Mouse (Mus musculus): ENCODE results near the gene Angpt4. TPM values are rescaled to one million over a fixed set of nuclear protein-coding genes. Genes with fewer than 3 reads are reported as not detected.
A peak's percentile ranks its signal among the peaks of the same experiment; 100 is the strongest.

The Angpt4 gene
- polyA plus RNA-seq, 1 experiment = not detected

GRCm38 (mm10) chr2:151971748-151972147, 60.7 kb downstream of the Angpt4 start:
- Histone ChIP-seq H3K4me1 (ENCODE audit: control insufficient read depth, insufficient read depth, low read length) (peaks cover 44% of the 10 kb centered on the region), H3K4me3 (ENCODE audit: insufficient read depth, low read depth, low read length) (no peak overlapping the region), H3K27ac (ENCODE audit: insufficient read depth, low read depth, low read length) (no peak overlapping the region)
- WGBS = 97% methylated on average over 5 of the region's 5 CpGs
- TF ChIP-seq POLR2A (IDR thresholded peaks at IDR 0.05; ENCODE audit: insufficient read depth, low read depth, low read length) (no peak), CTCF (IDR thresholded peaks at IDR 0.05; ENCODE audit: insufficient read depth, low read depth, low read length) (no peak)

DNA sequence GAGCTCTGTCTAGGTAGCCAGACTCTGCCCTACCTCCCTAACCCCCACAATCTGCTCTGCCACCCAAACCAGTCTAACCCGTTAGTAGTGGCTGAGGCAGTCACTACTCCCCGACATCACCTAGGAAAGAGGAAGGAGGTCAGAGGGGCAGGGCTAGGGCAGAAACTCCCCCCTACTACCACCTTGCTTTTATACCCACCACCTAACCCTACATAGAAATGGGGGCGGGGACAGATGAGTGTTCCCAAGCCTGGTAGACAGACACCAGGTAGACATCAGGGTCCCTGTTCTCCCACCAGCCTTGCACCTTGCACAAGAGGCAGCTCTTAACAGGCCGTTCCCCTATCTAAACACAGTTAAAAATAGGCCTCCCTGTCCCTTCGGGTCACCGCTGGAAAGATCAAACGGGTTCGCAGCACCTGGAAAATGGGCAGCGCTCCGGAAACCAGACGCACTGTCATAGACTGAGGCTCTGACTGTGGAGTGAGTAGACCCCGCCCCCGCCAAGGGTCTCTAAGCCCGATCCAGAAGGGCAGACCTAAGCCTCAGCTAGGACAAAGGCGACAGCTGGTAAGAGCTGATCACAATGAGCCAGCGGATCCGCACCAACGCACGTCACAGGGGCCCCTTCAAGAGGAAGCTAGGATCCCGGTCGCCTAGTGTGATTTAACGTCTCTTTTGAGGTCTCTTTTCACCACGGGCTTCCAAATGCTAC, 62.0 kb downstream of the Angpt4 start:
- TF ChIP-seq POLR2A (IDR thresholded peaks at IDR 0.05; ENCODE audit: insufficient read depth, low read depth, low read length) = no peak
- no peak for TF ChIP-seq CTCF (IDR thresholded peaks at IDR 0.05; ENCODE audit: insufficient read depth, low read depth, low read length)
- H3K4me3 ChIP-seq (ENCODE audit: insufficient read depth, low read depth, low read length) = no peak overlapping the region
- WGBS = 54% methylated on average over 23 of the region's 23 CpGs
- H3K27ac ChIP-seq (ENCODE audit: insufficient read depth, low read depth, low read length) = no peak overlapping the region
- H3K4me1 ChIP-seq (ENCODE audit: control insufficient read depth, insufficient read depth, low read length) = peaks cover 45% of the 10 kb centered on the region

DNA sequence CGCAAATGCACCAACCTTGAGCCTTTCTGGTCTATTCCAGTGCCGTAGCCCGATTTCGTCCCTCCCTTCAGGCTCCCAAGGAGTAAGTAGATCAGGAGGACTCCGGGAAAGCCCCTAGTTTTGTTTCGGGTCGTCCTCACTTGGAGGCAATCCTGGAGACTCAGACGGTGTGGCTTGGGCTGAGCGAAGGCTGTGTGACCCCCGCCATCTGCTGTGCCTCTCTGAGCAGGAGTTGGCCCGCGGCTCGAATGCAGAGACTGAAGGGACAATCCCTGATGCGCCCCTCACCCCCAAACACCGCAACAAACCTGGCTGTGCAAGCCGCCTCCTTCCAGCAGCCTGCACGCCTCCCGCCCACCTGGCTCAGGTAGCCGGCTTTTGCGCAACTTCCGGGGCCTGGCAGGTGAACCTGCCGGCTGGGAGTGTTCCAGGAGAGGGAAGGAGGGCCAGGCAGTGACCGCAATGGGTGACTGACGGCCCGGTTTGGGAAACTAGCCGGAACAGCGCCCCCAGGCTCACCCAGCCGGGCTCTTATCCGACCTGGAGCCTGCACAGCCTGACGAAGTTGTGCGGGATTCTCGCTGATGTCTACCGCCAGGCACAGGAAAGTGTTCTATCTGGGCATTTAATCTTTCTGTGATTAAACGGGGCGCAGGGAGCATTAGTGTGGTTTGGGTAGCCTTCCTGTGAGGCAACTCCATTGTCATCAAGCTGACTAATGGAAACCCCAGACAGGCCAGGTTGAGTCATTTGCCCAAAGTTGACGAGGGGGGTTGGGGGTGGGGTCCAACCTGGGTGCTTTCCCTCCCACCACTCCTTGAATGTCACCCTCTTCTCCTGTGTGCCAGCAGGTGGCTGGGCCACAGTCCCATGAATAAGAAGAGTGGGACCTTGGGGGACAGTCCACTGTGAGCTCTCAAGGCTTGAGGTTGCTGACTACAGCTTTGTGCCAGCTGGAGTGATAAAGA, 62.9 kb downstream of the Angpt4 start:
- Histone ChIP-seq H3K4me1 (ENCODE audit: control insufficient read depth, insufficient read depth, low read length) (peaks cover 41% of the 10 kb centered on the region), H3K27ac (ENCODE audit: insufficient read depth, low read depth, low read length) (no peak overlapping the region), H3K4me3 (ENCODE audit: insufficient read depth, low read depth, low read length) (0 out of 2 replicates have a peak overlapping the region, but pooled peaks have one; percentile 4)
- no peak for TF ChIP-seq CTCF (IDR thresholded peaks at IDR 0.05; ENCODE audit: insufficient read depth, low read depth, low read length)
- TF ChIP-seq POLR2A (IDR thresholded peaks at IDR 0.05; ENCODE audit: insufficient read depth, low read depth, low read length) = no peak
- whole genome bisulfite sequencing = 38% methylated on average over 36 of the region's 36 CpGs

DNA sequence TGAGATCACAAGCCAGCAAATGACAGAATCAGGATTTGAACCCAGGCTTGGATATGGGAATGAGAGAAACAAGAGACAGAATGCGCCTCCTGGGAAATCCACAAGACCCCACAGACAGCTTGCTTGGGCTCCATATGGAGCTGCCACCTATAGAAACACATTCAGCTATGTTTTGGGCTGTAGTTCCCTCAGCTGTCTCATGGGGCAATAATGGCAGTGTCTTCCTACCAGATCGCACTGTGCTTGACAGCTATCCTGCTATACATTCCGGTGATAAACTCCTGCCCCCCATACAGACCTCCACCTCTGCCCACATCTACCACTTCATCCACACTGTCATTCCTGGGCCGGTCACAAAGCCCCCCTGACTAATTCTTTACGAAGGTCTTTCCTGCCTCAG, 64.3 kb downstream of the Angpt4 start:
- peaks cover 42% of the 10 kb centered on the region for H3K4me1 ChIP-seq (ENCODE audit: control insufficient read depth, insufficient read depth, low read length)
- TF ChIP-seq POLR2A (IDR thresholded peaks at IDR 0.05; ENCODE audit: insufficient read depth, low read depth, low read length) = no peak
- TF ChIP-seq CTCF (IDR thresholded peaks at IDR 0.05; ENCODE audit: insufficient read depth, low read depth, low read length) = no peak
- H3K27ac ChIP-seq (ENCODE audit: insufficient read depth, low read depth, low read length) = no peak overlapping the region
- WGBS = 96% methylated on average over 5 of the region's 5 CpGs
- no peak overlapping the region for H3K4me3 ChIP-seq (ENCODE audit: insufficient read depth, low read depth, low read length)

DNA sequence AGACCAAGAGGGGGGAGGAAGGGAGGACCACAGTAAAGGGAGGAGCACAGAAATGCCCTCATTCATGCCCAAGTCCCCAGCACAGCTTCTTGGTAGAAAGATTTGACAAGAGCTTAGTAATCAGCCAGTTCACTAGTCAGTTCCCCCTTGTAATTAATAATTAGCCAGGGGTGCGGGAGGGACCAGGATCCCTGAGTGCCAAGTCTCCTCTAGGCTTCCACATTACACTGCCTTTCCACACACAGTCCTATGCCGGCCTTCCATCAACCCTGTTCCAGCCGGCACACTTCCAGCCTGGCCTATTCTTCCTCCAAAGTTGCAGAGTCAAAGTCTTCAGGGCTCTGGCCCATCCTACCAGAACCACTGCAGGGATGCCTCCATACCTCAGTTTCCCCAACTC, 65.1 kb downstream of the Angpt4 start:
- whole genome bisulfite sequencing = 49% methylated on average over 3 of the region's 3 CpGs
- peaks cover 37% of the 10 kb centered on the region for H3K4me1 ChIP-seq (ENCODE audit: control insufficient read depth, insufficient read depth, low read length)
- no peak for TF ChIP-seq CTCF (IDR thresholded peaks at IDR 0.05; ENCODE audit: insufficient read depth, low read depth, low read length)
- no peak for TF ChIP-seq POLR2A (IDR thresholded peaks at IDR 0.05; ENCODE audit: insufficient read depth, low read depth, low read length)
- no peak overlapping the region for H3K4me3 ChIP-seq (ENCODE audit: insufficient read depth, low read depth, low read length)
- no peak overlapping the region for H3K27ac ChIP-seq (ENCODE audit: insufficient read depth, low read depth, low read length)

- 79% methylated on average over 4 of the region's 4 CpGs for WGBS
Measured at GRCm38 (mm10) chr2:151977689-151978440, 66.9 kb downstream of the Angpt4 start.

GRCm38 (mm10) chr2:151978494-151978893, 67.5 kb downstream of the Angpt4 start:
- Histone ChIP-seq H3K4me1 (ENCODE audit: control insufficient read depth, insufficient read depth, low read length) (peaks cover 26% of the 10 kb centered on the region), H3K27ac (ENCODE audit: insufficient read depth, low read depth, low read length) (no peak overlapping the region), H3K4me3 (ENCODE audit: insufficient read depth, low read depth, low read length) (no peak overlapping the region)
- no peak for TF ChIP-seq POLR2A (IDR thresholded peaks at IDR 0.05; ENCODE audit: insufficient read depth, low read depth, low read length)
- TF ChIP-seq CTCF (IDR thresholded peaks at IDR 0.05; ENCODE audit: insufficient read depth, low read depth, low read length) = no peak
- 90% methylated on average over 6 of the region's 6 CpGs for WGBS

More at GRCm38 (mm10) chr2:151977689-151978440, 66.9 kb downstream of the Angpt4 start:
- Histone ChIP-seq H3K4me3 (ENCODE audit: insufficient read depth, low read depth, low read length) (no peak overlapping the region), H3K4me1 (ENCODE audit: control insufficient read depth, insufficient read depth, low read length) (peaks cover 31% of the 10 kb centered on the region), H3K27ac (ENCODE audit: insufficient read depth, low read depth, low read length) (no peak overlapping the region)
- TF ChIP-seq CTCF (IDR thresholded peaks at IDR 0.05; ENCODE audit: insufficient read depth, low read depth, low read length) = no peak
- TF ChIP-seq POLR2A (IDR thresholded peaks at IDR 0.05; ENCODE audit: insufficient read depth, low read depth, low read length) = no peak

- WGBS = under 1% methylated on average over 46 of the region's 46 CpGs
- Histone ChIP-seq H3K4me3 (ENCODE audit: insufficient read depth, low read depth, low read length) (peak within 1 kb of the TSS; percentile 80), H3K27ac (ENCODE audit: insufficient read depth, low read depth, low read length) (0 out of 2 replicates have a peak within 1 kb of the TSS, but pooled peaks have one; percentile 6), H3K4me1 (ENCODE audit: control insufficient read depth, insufficient read depth, low read length) (peaks cover 14% of the 10 kb centered on the region)
- TF ChIP-seq CTCF (IDR thresholded peaks at IDR 0.05; ENCODE audit: insufficient read depth, low read depth, low read length) (no peak), POLR2A (IDR thresholded peaks at IDR 0.05; ENCODE audit: insufficient read depth, low read depth, low read length) (no peak)
Measured at GRCm38 (mm10) chr2:151979470-151980354, 68.7 kb downstream of the Angpt4 start, which contains the start of gene Fam110a. Gene Fam110a, minus strand, starts transcription at chr2:151980219.

Data from olfactory bulb, adult 2 months (tissue).